Mouse (Mus musculus): Measurements from ENCODE around the gene Cat.

Gene Cat

GRCm38 (mm10) chr2:103462746-103463145 lies 22.2 kb downstream of the Cat start:
- Histone ChIP-seq H3K27me3 (ENCODE audit: control insufficient read depth, insufficient read depth, low read length, poor library complexity, severe bottlenecking) (no peaks in the 10 kb centered on the region), H3K36me3 (ENCODE audit: control insufficient read depth, insufficient read depth, low read length, poor library complexity, severe bottlenecking) (peaks cover 27% of the 10 kb centered on the region)
- no peak for DNase-seq (ENCODE audit: low read depth, low spot score)

- DNase-seq (ENCODE audit: low read depth, low spot score): no peak
- H3K27me3 ChIP-seq (ENCODE audit: control insufficient read depth, insufficient read depth, low read length, poor library complexity, severe bottlenecking): no peaks in the 10 kb centered on the region
- peaks cover 24% of the 10 kb centered on the region for H3K36me3 ChIP-seq (ENCODE audit: control insufficient read depth, insufficient read depth, low read length, poor library complexity, severe bottlenecking)
These were observed 23.2 kb downstream of the Cat start for GRCm38 (mm10) chr2:103461743-103462142.

GRCm38 (mm10) chr2:103461210-103461609 lies 23.8 kb downstream of the Cat start:
- DNase-seq (ENCODE audit: low read depth, low spot score): no peak
- Histone ChIP-seq H3K36me3 (ENCODE audit: control insufficient read depth, insufficient read depth, low read length, poor library complexity, severe bottlenecking) (peaks cover 24% of the 10 kb centered on the region), H3K27me3 (ENCODE audit: control insufficient read depth, insufficient read depth, low read length, poor library complexity, severe bottlenecking) (no peaks in the 10 kb centered on the region)

GRCm38 (mm10) chr2:103459069-103459468 lies 25.9 kb downstream of the Cat start:
- H3K27me3 ChIP-seq (ENCODE audit: control insufficient read depth, insufficient read depth, low read length, poor library complexity, severe bottlenecking): no peaks in the 10 kb centered on the region
- peak; percentile 19 for DNase-seq (ENCODE audit: low read depth, low spot score)
- peaks cover 36% of the 10 kb centered on the region for H3K36me3 ChIP-seq (ENCODE audit: control insufficient read depth, insufficient read depth, low read length, poor library complexity, severe bottlenecking)

DNA sequence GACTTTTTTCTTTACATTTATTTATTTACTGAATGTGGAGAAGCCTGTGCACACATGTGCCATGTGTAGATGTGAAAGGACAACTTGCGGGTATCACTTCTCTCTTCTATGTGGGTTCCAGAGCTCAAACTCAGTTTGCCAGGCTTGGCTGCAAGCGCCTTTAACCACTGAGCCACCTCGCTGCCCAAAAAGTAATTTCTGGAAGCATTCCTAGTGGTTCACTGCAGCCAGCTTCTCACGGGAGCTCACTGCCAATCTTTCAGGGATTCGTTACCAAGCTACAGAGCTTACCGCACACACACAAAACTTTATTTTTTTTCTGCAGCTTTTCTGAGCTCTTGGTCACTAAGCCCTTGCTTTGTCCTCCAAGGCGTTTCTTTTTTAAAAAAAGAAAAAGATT lies 27.3 kb downstream of the Cat start:
- H3K36me3 ChIP-seq (ENCODE audit: control insufficient read depth, insufficient read depth, low read length, poor library complexity, severe bottlenecking): peaks cover 39% of the 10 kb centered on the region
- H3K27me3 ChIP-seq (ENCODE audit: control insufficient read depth, insufficient read depth, low read length, poor library complexity, severe bottlenecking): no peaks in the 10 kb centered on the region
- no peak for DNase-seq (ENCODE audit: low read depth, low spot score)

DNA sequence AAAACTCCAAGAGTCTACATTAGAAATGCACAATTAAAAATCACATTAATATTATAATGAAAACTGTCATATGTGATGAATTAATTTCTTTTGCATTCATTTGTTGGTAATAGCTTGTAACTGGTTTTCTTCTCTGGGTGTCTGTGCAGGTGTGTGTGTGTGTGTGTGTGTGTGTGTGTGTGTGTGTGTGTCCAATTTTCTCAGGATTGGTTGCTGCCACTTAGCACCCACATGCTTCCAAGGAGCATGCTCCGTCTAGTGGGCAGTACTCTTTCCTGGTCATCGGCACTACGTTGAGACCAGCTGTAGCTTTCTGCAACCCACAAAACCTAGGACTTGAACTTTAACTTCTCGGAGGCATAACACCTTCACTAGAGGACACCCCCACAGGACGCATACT lies 27.9 kb downstream of the Cat start:
- H3K27me3 ChIP-seq (ENCODE audit: control insufficient read depth, insufficient read depth, low read length, poor library complexity, severe bottlenecking): no peaks in the 10 kb centered on the region
- no peak for DNase-seq (ENCODE audit: low read depth, low spot score)
- H3K36me3 ChIP-seq (ENCODE audit: control insufficient read depth, insufficient read depth, low read length, poor library complexity, severe bottlenecking): peaks cover 39% of the 10 kb centered on the region

DNA sequence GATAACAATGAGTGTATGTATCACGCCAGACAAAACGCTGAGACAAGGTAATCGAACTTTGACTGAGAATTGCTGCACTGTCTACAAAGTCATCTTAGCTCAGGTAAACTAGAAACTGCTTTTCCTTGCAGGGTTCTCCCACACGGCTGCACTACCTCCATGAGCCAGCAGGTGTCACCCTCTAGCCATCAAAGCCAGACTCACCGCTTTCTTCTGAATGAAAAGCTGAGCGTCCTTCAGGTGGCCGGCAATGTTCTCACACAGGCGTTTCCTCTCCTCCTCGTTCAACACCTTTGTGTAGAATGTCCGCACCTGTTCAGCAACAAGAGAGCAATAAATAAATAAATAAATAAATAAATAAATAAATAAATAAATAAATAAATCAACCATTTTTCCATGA lies 28.3 kb downstream of the Cat start:
- DNase-seq (ENCODE audit: low read depth, low spot score): peak; percentile 89
- Histone ChIP-seq H3K27me3 (ENCODE audit: control insufficient read depth, insufficient read depth, low read length, poor library complexity, severe bottlenecking) (no peaks in the 10 kb centered on the region), H3K36me3 (ENCODE audit: control insufficient read depth, insufficient read depth, low read length, poor library complexity, severe bottlenecking) (peaks cover 36% of the 10 kb centered on the region)

DNA sequence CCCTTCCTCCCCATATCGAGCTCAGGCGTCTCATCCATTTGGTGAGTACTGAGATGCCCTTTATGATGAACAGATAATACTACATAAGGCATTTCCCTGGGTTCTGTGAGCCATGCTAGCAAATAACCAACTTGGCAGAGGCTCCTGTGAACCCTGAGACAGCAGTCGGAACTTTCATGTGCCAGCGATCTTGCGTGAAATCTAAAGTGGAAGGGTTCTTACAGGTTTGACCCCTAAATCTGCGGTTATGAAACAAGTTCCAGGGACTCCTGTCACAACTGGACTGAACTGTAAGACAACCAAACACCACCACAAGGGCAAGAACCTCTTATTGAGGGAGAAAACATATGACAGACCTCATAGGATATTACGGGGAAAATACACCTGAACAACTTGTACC lies 29.2 kb downstream of the Cat start:
- Histone ChIP-seq H3K36me3 (ENCODE audit: control insufficient read depth, insufficient read depth, low read length, poor library complexity, severe bottlenecking) (peaks cover 34% of the 10 kb centered on the region), H3K27me3 (ENCODE audit: control insufficient read depth, insufficient read depth, low read length, poor library complexity, severe bottlenecking) (no peaks in the 10 kb centered on the region)
- DNase-seq (ENCODE audit: low read depth, low spot score): no peak

GRCm38 (mm10) chr2:103452550-103452949 lies 32.4 kb downstream of the Cat start:
- peaks cover 19% of the 10 kb centered on the region for H3K36me3 ChIP-seq (ENCODE audit: control insufficient read depth, insufficient read depth, low read length, poor library complexity, severe bottlenecking)
- DNase-seq (ENCODE audit: low read depth, low spot score): no peak
- no peaks in the 10 kb centered on the region for H3K27me3 ChIP-seq (ENCODE audit: control insufficient read depth, insufficient read depth, low read length, poor library complexity, severe bottlenecking)

DNA sequence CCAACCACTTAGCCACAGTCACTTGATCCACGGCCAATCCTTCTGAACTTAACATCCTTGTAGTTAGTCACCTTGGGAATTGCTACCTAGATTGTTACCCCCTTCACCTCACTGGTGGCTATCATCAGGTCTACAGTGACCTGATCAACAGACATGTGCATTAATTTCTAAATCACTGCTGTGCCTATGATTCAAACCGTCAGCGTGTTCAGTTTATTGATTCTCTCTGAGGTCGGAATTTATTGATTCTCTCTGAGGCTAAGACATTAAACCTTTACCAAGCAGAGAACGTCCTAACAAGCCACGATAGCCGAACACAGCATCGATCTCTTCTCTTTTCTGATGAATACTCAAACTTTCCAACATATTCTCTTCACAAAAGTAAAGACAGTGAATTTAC lies 34.7 kb downstream of the Cat start:
- Histone ChIP-seq H3K36me3 (ENCODE audit: control insufficient read depth, insufficient read depth, low read length, poor library complexity, severe bottlenecking) (peaks cover 13% of the 10 kb centered on the region), H3K27me3 (ENCODE audit: control insufficient read depth, insufficient read depth, low read length, poor library complexity, severe bottlenecking) (no peaks in the 10 kb centered on the region)
- no peak for DNase-seq (ENCODE audit: low read depth, low spot score)

DNA sequence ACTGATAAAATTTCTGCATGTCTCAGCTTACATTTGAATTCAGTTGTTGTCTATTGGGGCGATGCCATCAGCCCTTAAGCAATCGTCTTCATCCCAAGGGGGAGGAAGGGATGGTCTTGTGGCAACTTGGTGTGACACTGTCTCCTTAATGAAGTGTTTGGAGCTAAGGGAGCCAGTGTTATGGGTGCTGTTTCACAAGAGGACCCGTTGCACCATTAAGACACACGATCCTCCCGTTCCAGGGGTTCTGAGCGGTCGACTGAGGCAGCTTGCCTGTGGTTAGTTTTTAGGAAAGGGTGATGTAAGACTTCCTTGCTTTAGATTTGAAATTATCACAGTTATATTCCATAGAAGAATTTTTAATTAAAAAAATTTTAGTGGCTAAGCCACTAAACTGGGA lies 35.1 kb downstream of the Cat start:
- H3K27me3 ChIP-seq (ENCODE audit: control insufficient read depth, insufficient read depth, low read length, poor library complexity, severe bottlenecking): no peaks in the 10 kb centered on the region
- peaks cover 11% of the 10 kb centered on the region for H3K36me3 ChIP-seq (ENCODE audit: control insufficient read depth, insufficient read depth, low read length, poor library complexity, severe bottlenecking)
- DNase-seq (ENCODE audit: low read depth, low spot score): no peak

- no peaks in the 10 kb centered on the region for H3K27me3 ChIP-seq (ENCODE audit: control insufficient read depth, insufficient read depth, low read length, poor library complexity, severe bottlenecking)
- H3K36me3 ChIP-seq (ENCODE audit: control insufficient read depth, insufficient read depth, low read length, poor library complexity, severe bottlenecking): peaks cover 7% of the 10 kb centered on the region
- peak; percentile 19 for DNase-seq (ENCODE audit: low read depth, low spot score)
These were observed 35.9 kb downstream of the Cat start for GRCm38 (mm10) chr2:103448947-103449560.

DNA sequence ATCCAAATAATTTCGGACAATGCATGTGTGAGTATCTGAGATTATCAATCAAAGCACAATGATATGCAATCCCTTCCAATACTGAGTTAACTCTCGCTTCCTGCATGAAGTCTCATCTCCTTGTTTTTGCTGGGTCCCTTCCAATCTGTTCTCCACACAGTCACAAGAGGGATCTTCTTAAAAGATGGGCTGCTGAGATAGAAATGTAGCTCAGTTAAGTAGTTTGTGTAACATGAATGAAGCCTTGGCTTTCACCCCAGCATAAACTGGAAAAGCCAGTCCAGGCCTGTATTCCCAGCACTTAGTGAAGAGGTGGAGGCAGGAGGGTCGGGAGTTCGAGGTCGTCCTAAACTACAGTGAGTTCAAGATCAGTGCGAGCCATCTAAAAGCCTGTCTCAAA lies 38.6 kb downstream of the Cat start:
- H3K36me3 ChIP-seq (ENCODE audit: control insufficient read depth, insufficient read depth, low read length, poor library complexity, severe bottlenecking): no peaks in the 10 kb centered on the region
- DNase-seq (ENCODE audit: low read depth, low spot score): no peak
- H3K27me3 ChIP-seq (ENCODE audit: control insufficient read depth, insufficient read depth, low read length, poor library complexity, severe bottlenecking): no peaks in the 10 kb centered on the region

DNA sequence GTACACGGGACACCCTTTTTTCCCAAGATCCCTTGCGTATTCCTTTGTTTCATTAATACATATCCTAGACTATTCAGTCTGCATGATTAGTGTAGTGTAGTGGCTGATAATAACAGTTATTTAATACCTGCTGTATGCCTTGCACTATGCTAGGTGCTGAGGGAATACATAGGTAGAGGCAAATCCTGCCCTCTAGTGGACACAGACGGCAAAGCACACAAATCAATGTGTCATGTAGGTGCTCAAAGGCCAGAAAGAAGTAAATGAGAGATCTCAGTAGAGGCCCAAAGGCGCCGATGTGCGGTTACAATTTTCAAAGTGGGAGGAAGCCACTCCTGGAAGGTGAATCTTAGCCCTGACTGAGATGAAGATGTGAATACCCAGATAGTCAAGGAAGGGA lies 39.2 kb downstream of the Cat start:
- peak; percentile 77 for DNase-seq (ENCODE audit: low read depth, low spot score)
- no peaks in the 10 kb centered on the region for H3K36me3 ChIP-seq (ENCODE audit: control insufficient read depth, insufficient read depth, low read length, poor library complexity, severe bottlenecking)
- H3K27me3 ChIP-seq (ENCODE audit: control insufficient read depth, insufficient read depth, low read length, poor library complexity, severe bottlenecking): no peaks in the 10 kb centered on the region

- Histone ChIP-seq H3K27me3 (ENCODE audit: control insufficient read depth, insufficient read depth, low read length, poor library complexity, severe bottlenecking) (no peaks in the 10 kb centered on the region), H3K36me3 (ENCODE audit: control insufficient read depth, insufficient read depth, low read length, poor library complexity, severe bottlenecking) (no peaks in the 10 kb centered on the region)
- DNase-seq (ENCODE audit: low read depth, low spot score): peak; percentile 75
These were observed 45.2 kb downstream of the Cat start for GRCm38 (mm10) chr2:103439710-103440109.

DNA sequence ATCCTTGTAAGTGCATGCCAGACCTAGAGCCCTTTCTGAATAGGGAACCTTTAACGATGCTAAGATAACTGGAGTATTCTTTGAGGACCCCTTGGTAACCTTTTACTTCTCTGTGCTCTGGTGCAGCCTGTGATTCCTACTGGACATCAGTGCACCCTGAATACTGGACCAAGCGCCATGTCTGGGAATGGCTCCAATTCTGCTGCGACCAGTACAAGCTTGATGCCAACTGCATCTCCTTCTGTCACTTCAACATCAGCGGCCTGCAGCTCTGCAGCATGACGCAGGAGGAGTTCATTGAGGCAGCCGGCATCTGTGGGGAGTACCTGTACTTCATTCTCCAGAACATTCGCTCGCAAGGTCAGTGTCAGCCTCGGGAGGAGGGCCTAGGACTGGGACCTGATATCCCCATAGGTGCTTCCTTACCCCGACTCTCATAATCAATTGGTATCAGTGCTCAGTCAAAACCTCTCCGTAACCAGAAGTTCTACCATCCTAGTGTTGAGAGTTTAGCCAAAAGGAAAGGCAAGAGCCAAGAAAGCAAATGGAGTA lies 45.8 kb downstream of the Cat start:
- Histone ChIP-seq H3K27me3 (ENCODE audit: control insufficient read depth, insufficient read depth, low read length, poor library complexity, severe bottlenecking) (no peaks in the 10 kb centered on the region), H3K36me3 (ENCODE audit: control insufficient read depth, insufficient read depth, low read length, poor library complexity, severe bottlenecking) (no peaks in the 10 kb centered on the region)

More for the DNA sequence above, 45.8 kb downstream of the Cat start:
- DNase-seq (ENCODE audit: low read depth, low spot score): no peak
